Comparison of ENCODE assay signal across 8 mouse cellular contexts in the genomic region with DNA sequence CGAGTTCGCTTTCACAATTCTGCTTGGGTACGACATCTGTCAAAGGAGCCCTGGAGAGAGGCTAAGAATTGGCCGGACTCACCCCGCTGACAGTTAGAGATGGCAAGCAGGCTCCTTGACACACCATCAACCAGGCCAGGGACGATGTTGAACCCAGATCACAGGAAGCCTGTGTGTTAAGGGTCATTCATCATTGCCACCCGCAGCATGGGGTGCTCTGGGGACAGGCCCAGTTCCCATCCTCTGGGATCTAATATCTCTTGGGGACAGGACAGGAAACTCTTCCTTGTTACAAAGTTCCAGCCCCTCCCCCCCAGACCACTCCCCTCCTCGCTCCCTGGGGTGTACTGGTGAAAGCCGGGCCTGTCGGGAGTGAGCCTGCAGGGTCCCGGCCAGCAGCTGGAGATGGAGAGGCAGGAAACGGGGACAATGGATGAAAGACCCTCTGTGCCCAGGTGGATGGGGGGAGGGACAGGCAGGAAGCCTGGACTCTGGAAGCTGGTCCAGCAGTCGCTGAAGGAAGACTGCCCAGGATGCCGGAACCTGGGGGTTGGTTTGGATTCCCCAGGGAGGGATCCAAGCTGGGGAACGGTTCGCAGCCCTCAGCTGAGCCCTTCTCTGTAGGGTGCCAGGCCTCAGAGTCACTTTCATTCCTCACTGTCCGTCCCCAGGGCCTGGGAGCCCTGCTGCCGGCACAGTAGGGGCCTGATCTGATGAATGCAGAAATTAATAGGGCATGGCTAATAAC. TPM values are rescaled to one million over a fixed set of nuclear protein-coding genes. Genes with fewer than 3 reads are reported as not detected.
DNase-seq lines count a peak whose midpoint lies in the region; ATAC-seq and TF ChIP-seq lines count a peak whose summit lies in the region.

No protein-coding gene starts in this region.

- peaks cover 13% of the 10 kb centered on the region for H3K27me3 ChIP-seq in liver, embryonic 11.5 days (replicated peaks; ENCODE audit: control insufficient read depth, insufficient read depth, low read length)
- H3K27me3 ChIP-seq in heart, postnatal 0 days (ENCODE audit: control insufficient read depth, insufficient read depth, low read length) = no peaks in the 10 kb centered on the region
- peaks cover 12% of the 10 kb centered on the region; the same call in 1 of the 2 replicates for H3K27me3 ChIP-seq in midbrain, embryonic 14.5 days (ENCODE audit: control insufficient read depth, insufficient read depth, low read length)

- no peak for ATAC-seq in liver, embryonic 11.5 days (replicated peaks; ENCODE audit: low FRiP score)
- peak; percentile 68 for ATAC-seq in heart, postnatal 0 days (ENCODE audit: insufficient read depth, low read depth)
- no peak for ATAC-seq in midbrain, embryonic 14.5 days (ENCODE audit: low FRiP score, low TSS enrichment)
- ATAC-seq in megakaryocyte progenitor cell, adult 5-6 weeks (replicated peaks; ENCODE audit: poor library complexity) = no peak

- no peak for DNase-seq in liver, embryonic 11.5 days (ENCODE audit: low spot score)
- no peak for DNase-seq in liver
- peak; percentile 69 for DNase-seq in embryo, embryonic 10.5 days (ENCODE audit: low spot score)
- DNase-seq in heart, postnatal 0 days (ENCODE audit: low spot score) = no peak
- DNase-seq in kidney, postnatal 10 days = peak; percentile 80
- DNase-seq in midbrain, embryonic 14.5 days = peak; percentile 35
- DNase-seq in urinary bladder, adult 18-20 months (ENCODE audit: low spot score in 2 of 2) = no peak

- TF ChIP-seq EP300 in heart, postnatal 0 days (IDR thresholded peaks at IDR 0.05; ENCODE audit: low read depth) = no peak

- TF ChIP-seq CTCF in heart, postnatal 0 days (IDR thresholded peaks at IDR 0.05; ENCODE audit: low read depth) = no peak

- no peak overlapping the region for H3K4me3 ChIP-seq in liver, embryonic 11.5 days (ENCODE audit: low read depth, low read length)
- H3K4me3 ChIP-seq in heart, postnatal 0 days (ENCODE audit: low read depth, low read length) = no peak overlapping the region
- H3K4me3 ChIP-seq in midbrain, embryonic 14.5 days (replicated peaks; ENCODE audit: low read depth, low read length) = no peak overlapping the region

- no peak overlapping the region; the same call in 1 of the 2 replicates for H3K27ac ChIP-seq in liver, embryonic 11.5 days (ENCODE audit: low read depth, low read length)
- peak overlapping the region; percentile 61 for H3K27ac ChIP-seq in heart, postnatal 0 days (ENCODE audit: low read depth)
- no peak overlapping the region for H3K27ac ChIP-seq in midbrain, embryonic 14.5 days (replicated peaks; ENCODE audit: low read depth, low read length)

- no peaks in the 10 kb centered on the region for H3K9me3 ChIP-seq in liver, embryonic 11.5 days (ENCODE audit: control insufficient read depth, low read length)
- H3K9me3 ChIP-seq in heart, postnatal 0 days (replicated peaks; ENCODE audit: control insufficient read depth, low read length) = no peaks in the 10 kb centered on the region
- H3K9me3 ChIP-seq in midbrain, embryonic 14.5 days (ENCODE audit: control insufficient read depth, low read length) = no peaks in the 10 kb centered on the region

- 19% methylated on average over 18 of the region's 18 CpGs for WGBS in liver, embryonic 11.5 days
- 27% methylated on average over 18 of the region's 18 CpGs for whole genome bisulfite sequencing in heart, postnatal 0 days
- 5% methylated on average over 18 of the region's 18 CpGs for WGBS in midbrain, embryonic 14.5 days

- no peak overlapping the region for H3K9ac ChIP-seq in liver, embryonic 11.5 days (ENCODE audit: low read depth, low read length)
- H3K9ac ChIP-seq in heart, postnatal 0 days (replicated peaks; ENCODE audit: low read depth, low read length) = no peak overlapping the region
- peak overlapping the region; percentile 23; the same call in 1 of the 2 replicates for H3K9ac ChIP-seq in midbrain, embryonic 14.5 days (replicated peaks; ENCODE audit: low read length)

- peaks cover 6% of the 10 kb centered on the region for H3K4me1 ChIP-seq in liver, embryonic 11.5 days (replicated peaks; ENCODE audit: control insufficient read depth, insufficient read depth, low read length)
- no peaks in the 10 kb centered on the region for H3K4me1 ChIP-seq in heart, postnatal 0 days (ENCODE audit: control insufficient read depth, insufficient read depth)
- peaks cover 7% of the 10 kb centered on the region for H3K4me1 ChIP-seq in midbrain, embryonic 14.5 days (ENCODE audit: control insufficient read depth, insufficient read depth, low read length)

- peak overlapping the region; percentile 33 for H3K4me2 ChIP-seq in liver, embryonic 11.5 days
- H3K4me2 ChIP-seq in heart, postnatal 0 days (ENCODE audit: low read depth, low read length) = peak overlapping the region; percentile 32
- H3K4me2 ChIP-seq in midbrain, embryonic 14.5 days (ENCODE audit: low read length) = 0 out of 2 replicates have a peak overlapping the region, but pooled peaks have one; percentile 6

- no peaks in the 10 kb centered on the region for H3K36me3 ChIP-seq in liver, embryonic 11.5 days (ENCODE audit: control insufficient read depth, insufficient read depth, low read length)
- H3K36me3 ChIP-seq in heart, postnatal 0 days (replicated peaks; ENCODE audit: control insufficient read depth, insufficient read depth, low read length) = no peaks in the 10 kb centered on the region
- H3K36me3 ChIP-seq in midbrain, embryonic 14.5 days (ENCODE audit: control insufficient read depth, insufficient read depth, low read length) = no peaks in the 10 kb centered on the region

RNA-seq across cellular contexts. Expression of gene Id3, which starts 38.5 kb away (rescaled TPM):
- 191 and 200 TPM in 2 replicates for polyA plus RNA-seq in liver, embryonic 11.5 days (2014; fragmentation: Nextera tagmentation; extraction: Ambion mirVana)
- total RNA-seq in heart, postnatal 0 days (2014; rRNA removed; ENCODE audit: low replicate concordance) = 238 and 259 TPM in 2 replicates
- polyA plus RNA-seq in heart, postnatal 0 days (2015; fragmentation: Nextera tagmentation; extraction: Ambion mirVana) = 169 and 188 TPM in 2 replicates
- 108 and 140 TPM in 2 replicates for polyA plus RNA-seq in midbrain, embryonic 14.5 days (2014; fragmentation: Nextera tagmentation; extraction: Ambion mirVana)
- 0.44 and 1.4 TPM in 2 replicates for total RNA-seq in megakaryocyte progenitor cell, adult 5-6 weeks (2015)
- total RNA-seq in megakaryocyte progenitor cell, adult 5-6 weeks (2017) = 1.0 and 2.4 TPM in 2 replicates

RNA-seq across cellular contexts. Expression of gene Rpl11, which starts 51.5 kb away (rescaled TPM):
- 567 and 611 TPM in 2 replicates for polyA plus RNA-seq in liver, embryonic 11.5 days (2014; fragmentation: Nextera tagmentation; extraction: Ambion mirVana)
- total RNA-seq in heart, postnatal 0 days (2014; rRNA removed; ENCODE audit: low replicate concordance) = 881 and 949 TPM in 2 replicates
- polyA plus RNA-seq in heart, postnatal 0 days (2015; fragmentation: Nextera tagmentation; extraction: Ambion mirVana) = 229 and 242 TPM in 2 replicates
- polyA plus RNA-seq in midbrain, embryonic 14.5 days (2014; fragmentation: Nextera tagmentation; extraction: Ambion mirVana) = 312 and 346 TPM in 2 replicates
- total RNA-seq in megakaryocyte progenitor cell, adult 5-6 weeks (2015) = 1,572 and 1,580 TPM in 2 replicates
- 841 and 996 TPM in 2 replicates for total RNA-seq in megakaryocyte progenitor cell, adult 5-6 weeks (2017)

Comparison
In these comparisons a context has a peak if more than half of its experiments do, and no peak if none do; other contexts are left out.
1. DNase-seq: peak in embryo, embryonic 10.5 days (single experiment), kidney, postnatal 10 days (single experiment) and midbrain, embryonic 14.5 days (single experiment); none in liver, embryonic 11.5 days (single experiment), liver (single experiment), heart, postnatal 0 days (single experiment) and urinary bladder, adult 18-20 months (0 of 2).
2. Peak in every context shown above with its lines, with median percentiles within 50 percentile points of each other: H3K4me2 ChIP-seq.